Mouse (Mus musculus): ENCODE measurements at regions not wholly inside any gene's neighbourhood (a gene's known extent, or its start where the extent isn't known, plus 50 kb on each side); places are given as distances from the start of the nearest gene placed in this dataset.

DNA sequence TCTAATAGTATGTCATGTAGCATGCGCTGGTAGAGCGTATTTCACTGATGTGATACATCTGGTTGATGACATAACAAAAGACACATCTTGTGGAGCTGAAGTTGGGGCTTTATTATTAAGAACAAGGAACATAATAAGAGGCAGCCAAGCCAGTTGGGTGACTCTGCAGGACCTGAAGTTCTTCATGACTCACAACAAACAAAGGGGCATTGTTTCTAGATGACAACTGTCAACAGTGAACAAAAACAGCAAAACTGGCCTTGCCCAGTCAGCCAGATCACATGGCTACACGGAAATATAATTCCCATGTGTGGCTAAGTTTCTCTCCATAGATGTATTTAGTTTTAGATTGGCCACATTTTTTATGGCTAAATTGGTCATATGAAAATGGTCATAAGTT is 172.7 kb upstream of the Runx1 start:
- no peak for DNase-seq

DNA sequence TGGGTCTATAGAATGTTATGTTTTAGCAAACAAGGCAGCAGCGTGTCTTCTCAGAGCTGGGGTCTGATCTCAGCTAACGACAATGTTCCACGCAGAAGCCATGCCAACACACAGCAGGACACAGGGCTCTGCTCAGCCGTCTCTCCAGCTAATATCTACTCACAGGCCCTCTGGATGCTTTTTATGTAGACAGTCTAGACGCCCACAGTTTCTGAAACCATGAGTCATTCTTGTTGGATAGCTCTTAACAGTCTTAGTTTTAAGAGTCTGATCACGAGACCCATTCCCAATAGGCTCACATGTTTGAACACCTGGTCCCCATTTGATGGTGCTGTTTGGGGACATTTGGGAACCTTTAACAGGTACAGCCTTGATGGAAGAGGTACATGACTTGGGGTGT is 171.7 kb upstream of the Runx1 start:
- peak; percentile 11 for DNase-seq

DNA sequence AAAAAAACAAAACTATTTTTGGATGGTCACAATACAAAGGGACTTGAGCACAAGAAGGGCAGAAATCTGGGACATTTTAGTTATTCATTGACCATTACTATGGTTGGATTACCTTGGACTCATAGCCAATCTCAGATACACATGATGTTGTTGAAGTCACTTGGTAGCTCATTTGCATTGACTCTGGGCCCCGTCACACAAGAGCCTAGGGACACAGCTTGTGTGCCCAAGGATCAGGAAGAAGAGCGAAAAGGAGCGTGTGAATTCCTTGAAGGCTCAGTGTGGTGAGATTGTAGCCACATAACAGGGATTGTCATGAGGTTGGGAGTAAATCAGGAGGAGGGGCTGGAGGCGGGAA is 170.0 kb upstream of the Runx1 start:
- DNase-seq = no peak

DNA sequence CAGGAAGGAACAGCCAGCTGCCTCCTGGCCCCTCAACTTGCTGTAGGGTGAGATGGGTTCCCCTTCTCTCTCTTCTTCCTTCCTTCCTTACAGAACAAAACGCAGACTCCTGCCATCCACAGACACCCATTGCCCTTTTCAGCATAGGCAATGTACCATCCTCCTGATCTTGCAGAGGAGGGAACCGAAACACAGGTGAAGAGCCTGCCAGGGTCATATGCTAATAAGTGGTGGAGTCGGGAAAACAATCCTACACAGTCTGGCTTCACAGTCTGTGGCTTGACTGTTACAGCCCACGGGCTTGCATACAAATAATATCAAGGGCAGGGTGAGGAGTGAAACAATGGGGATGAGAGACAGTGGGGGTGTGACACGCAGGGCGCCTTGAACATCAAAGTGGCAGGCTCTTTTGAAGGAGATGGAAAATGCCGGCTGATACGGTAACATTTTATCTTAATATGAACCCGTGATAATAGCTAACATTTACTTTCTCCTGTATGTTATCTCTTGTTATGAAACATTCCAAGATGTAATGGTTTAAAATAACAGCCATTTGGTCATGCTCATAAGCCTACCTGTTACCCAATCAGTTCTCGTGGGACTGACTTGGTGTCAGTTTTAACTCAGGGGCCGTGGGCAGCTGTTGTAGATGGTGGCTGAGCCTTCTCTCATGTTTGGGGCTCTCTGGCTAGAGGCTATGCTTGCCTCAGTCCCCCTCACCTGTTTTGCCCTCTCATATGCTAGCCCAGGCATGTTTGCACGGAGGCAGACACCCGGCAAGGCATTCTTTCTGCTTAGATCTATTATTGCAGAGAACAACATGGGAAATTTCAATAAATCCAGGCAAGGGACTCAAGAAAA is 169.4 kb upstream of the Runx1 start:
- no peak for DNase-seq

DNA sequence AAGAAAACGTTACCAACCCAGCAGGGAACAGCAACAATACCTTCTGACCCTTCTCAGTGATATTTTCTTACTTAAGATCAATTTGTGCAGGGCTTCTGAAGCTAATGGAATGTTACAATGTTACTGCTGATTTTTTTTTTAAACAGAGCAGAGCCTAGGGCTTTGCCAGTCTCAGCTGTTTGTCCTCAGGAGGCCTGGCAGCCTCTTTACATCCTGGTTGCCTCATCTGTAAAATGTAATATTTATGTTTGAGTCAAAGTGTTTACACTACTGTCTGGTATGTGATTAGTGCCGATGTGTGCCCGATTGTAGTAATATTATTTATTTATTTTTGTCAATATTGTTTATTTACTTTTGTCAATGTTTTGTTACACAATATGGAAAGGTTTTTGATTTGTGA is 166.9 kb upstream of the Runx1 start:
- DNase-seq = no peak

DNA sequence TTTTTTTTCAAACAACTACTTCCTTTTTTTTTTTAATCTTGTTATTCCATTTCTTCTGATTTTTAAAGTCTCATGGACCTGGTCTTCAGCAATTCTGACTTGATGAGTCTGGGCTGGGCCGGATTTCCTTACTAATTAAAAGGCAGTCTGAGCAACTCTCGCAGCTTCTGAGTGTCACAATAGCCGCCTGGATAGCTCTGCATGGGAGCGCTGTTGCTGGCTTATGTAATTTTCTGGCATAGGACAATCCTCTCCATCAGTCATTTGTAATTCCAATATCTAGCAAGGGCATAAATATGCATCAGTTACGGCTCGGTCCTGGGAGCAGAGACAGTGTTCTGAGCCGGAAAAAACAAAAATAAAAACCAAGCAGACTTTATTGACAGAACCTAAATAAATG is 165.5 kb upstream of the Runx1 start:
- no peak for DNase-seq

DNA sequence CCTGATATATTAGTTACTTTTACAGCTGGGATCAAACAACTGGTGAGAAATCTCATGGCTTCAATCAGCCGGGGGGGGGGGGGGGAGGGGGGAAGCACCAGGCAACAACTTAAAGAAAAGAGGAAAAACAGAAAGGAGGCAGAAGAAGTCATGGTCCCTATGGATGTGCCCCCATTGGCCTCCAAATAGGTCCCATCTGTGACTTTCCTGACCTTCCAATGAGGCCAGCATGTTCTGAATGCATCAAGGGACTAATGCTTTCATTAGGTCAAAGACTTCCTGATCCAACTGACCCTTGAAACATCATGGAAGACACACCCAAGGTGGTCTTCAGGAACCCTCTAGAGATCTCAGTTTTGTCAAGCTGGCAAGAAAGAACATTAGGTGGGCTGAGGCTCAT is 162.5 kb upstream of the Runx1 start:
- DNase-seq = no peak

DNA sequence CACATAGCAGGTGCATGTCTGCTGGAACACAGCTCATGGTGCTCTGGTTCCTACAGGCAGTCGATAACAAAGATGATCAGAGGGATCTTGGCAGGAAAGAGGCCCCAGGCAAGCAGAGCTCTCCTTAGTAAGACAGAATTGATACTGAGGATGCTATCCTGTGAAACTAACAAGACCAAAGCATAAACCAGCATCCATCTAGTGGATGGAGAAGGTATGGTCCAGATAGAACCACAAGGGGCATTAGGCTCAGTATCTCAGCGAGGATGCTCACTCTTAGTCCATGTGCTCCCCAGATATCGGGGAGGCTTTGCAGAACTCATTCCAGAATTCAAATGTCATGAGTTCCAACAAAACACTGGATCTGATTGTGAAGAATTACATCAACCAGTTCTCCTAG is 162.1 kb upstream of the Runx1 start:
- no peak for DNase-seq

DNA sequence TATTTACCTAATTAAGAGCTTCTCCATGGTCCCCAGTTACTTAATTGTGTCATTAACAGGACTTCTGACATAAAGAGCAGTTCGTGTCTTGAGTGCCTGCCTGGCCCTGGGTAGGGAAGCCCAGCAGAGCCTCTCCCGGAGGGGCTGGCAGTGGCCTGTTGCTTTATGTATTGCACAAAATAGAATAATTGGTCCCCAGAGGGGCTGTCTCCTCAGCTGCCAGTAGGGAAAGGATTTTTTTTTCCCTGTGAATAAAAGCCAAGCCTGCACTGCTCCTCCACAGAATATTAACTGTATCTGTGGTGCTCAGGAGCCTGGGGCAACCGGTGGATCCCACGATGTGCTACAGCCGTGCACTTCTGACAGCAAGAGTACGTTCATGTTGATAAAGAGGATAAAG is 159.8 kb upstream of the Runx1 start:
- no peak for DNase-seq

DNA sequence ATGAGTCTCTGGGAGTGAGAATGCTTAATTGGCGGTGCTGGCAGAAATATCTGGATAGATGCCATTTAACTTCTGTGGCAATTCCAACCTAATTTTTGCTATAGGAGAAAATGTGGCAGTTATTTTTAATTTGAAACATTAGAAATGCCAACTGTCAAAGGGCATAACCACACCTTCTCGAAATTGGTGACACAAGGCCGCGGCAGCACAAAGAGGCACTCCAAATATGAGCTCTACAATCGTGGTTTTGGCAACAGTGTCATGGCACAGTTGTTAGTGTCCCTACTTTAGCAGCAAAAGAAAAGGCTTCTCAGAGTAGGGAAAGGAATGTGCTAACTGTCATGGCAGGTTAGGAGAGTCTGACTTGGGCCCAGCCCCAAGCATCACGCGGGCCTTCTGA is 157.0 kb upstream of the Runx1 start:
- no peak for DNase-seq

DNA sequence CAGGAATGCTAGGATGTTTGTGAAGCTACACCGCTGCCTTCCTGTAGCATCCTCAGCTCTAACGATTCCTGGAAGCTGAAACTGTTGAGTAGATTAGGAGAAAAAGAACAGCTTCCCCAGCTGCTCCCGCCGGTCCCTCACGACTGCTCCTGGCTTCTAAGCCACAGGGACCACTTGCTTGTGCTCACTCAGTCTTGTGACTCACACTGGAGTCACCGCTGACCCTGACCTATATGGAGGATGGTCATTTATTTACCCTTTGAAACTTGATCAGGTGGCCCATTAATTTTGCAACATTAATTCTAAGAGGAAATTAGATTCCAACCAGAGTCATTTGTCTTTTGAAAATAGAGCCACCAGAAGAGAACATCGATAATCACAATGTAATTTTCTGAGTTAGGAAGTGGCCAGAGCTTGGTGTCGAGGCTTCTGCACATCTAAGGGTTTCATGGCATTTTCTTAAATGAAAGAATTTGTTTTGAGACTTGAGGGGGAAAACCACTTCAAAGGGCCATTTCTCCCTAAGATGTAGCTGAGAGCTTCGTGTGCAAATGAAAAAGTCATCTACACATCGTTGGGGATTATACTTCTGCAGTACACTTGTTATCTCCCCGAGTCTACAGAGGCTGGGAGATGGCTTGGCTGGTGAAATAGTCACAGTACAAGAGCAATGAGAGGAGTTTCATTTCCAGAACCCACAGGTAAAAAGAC is 153.8 kb upstream of the Runx1 start:
- no peak for DNase-seq

DNA sequence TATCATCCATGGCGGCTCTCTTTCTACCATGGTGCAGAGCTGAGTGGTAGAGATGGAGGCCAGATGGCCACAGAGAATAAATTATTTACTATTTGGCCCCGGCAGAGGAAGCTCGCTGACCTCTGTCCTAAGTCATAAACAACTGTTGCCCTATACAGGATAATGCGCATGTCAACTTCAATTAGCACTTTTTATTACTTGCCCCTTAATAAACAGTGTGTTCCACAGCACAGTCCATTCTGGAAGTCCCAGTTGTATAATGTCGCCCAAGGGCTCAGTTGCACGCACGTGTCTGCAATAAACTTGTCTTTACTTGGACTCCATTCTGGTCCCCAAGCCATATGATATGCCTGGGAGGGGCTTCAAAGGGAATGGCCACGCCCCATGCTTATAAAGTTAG is 150.1 kb upstream of the Runx1 start:
- DNase-seq = no peak

DNA sequence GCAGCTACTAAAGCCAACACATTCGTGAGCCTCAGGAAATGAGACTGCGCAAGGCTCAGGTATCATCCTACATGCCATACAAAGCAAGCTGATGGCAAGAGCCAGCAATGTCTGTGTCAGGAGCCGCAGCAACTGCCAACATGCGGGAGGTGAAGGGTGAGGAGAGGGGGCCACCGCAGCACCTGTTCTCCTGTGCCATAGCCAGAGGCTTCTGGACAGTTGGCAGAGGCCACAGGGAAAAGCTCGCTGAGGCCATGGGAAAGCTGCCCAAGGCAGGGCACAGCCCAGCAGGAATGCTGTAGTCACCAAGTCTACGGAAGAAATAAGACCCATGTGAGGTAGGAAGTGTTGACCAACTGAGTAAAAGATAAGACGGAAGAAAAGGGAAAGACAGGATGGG is 149.1 kb upstream of the Runx1 start:
- DNase-seq = no peak

DNA sequence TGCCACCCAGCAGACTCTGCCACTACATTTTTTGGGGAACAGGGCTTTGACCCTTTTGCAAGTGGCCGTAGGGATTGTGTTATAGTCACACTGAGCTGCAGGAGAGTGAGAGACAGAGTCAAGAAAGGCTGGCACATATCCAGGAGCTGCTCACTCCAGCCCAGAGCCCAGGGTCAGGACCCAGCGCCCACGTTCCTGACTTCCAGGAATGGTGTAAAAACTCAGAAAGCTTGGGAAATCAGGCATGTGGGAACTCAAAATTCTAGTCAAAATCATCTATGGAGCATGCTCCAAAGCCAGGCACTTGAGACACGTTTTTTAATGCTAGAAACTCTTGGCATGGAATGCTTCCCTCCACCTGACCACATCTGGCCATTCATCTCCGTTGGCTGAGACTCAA is 146.7 kb upstream of the Runx1 start:
- no peak for DNase-seq

DNA sequence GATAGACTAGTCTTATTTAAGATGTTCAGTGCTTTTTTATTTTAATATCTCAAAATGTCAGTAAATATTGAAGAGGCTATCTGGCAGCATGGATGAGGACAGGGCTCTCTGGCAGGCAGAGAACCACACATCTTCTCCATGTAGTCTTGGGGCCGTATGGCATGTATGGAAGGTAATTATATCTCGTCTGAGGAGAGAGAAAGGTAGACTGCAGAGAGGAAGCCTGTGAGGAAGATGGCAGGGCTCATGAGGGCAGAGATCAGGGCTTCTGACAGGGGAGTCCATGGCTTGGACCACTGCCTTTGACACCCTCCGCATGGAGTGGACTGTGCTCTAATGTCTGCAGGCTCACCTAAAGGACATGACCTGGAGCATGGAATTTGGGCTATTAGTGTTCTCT is 146.0 kb upstream of the Runx1 start:
- no peak for DNase-seq

DNA sequence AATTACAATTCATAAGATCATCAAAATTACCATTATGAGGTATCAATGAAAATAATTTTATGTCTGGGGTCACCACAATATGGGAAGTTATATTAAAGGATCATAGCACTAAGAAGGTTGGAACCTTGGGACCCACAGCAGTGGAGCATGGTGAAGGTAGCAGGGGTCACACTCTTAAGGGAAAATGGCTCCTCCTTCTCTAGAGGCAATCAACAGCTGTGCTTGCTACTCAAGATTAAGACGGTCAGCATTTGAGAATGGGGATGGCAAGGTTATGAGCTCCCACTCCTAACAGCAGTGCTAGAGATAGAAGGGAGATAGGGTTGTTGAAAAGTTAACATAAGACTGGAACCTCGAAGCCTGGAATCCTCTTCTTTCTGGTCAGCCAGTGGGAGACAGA is 144.6 kb upstream of the Runx1 start:
- no peak for DNase-seq

DNA sequence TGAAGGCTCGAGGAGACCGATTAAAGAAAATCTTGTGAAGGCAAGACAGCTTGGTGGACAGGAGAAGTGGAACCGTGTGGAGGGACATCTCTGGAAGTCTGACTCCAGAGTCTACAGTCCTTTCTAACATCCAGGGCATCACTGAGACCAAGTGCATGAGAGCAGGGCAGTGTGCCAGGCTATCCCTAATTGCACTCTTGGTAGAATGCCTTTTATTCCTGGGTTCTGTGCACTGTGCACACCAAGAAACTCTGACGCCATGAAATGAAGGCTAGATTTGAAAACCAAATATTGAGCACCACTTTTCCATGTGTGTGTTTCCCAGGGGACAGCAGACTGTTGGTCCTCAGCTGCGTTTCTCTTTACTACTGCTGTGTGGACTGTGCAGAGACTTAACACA is 143.1 kb upstream of the Runx1 start:
- no peak for DNase-seq

DNA sequence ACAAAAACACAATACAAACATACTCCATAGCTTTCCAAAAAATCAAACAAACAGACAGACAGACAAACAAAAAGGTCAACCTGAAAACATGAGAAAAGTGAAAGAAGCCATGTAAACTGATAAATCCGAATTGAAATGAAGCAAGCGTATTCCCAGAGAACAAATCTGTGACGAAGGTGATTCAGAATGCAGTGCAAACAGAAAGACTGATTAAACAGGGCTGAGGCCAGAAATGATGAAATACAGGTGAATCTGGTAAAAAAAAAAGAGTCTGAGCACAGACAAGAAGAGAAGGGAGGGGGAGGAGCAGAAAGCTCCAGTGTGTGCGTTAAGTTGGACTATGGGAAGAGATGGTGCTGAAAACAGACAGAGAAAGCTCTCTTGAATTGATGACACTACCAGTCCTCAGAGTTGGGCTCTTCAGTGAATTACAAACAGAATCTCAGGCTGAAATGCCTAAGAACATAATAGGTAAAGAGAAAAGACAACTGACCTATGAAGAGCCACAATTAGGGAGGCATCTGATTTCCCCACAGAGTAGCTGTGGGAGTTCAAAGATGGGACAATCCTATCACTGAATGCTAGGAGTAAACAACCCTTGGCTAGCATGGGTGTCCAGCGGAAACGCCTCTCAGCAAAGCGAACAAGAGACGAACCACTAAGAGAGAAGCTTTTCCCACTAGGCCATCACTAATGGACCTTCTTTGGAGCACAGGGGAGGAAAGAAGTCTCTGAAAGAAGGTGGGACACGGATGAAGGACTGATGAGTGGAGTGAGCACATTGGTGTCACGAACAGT is 140.3 kb upstream of the Runx1 start:
- DNase-seq = no peak

DNA sequence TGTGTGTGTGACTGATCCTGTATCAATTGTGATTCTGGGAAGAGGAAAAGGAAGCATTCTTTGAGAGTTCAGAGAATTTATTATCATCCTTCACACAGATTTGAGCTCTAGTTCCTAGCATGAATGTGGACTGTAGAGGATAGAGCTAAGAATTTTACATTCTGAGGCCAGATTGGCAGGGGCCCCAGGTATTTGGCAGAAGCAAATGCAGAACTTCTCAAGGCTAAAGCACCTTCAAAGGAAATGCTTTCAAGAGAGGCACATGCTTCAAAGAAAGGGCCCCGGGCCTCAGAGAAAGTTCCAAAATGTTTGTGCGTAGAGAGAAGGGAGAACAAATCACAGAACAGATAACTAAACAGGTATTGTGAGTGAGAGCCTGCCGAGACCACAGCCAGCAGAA is 139.7 kb upstream of the Runx1 start:
- DNase-seq = no peak

DNA sequence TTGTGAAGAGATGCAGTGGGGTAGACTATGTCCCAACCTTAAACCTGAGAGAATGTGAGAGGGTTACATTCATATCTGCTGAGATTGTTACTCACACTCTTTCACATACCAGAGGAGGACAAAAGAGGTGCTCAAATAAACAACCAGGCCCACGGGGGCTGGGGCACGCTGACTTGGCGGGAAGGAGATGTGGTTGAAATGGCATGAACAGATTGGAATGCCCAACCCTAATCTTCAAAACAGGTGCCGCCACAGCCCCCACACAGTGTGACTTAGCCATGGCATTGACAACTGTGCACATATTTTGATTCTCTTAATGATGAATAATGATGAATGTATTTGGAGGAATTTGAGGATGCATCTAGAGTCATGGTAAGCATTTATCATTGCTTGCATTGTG is 137.6 kb upstream of the Runx1 start:
- DNase-seq = no peak

DNA sequence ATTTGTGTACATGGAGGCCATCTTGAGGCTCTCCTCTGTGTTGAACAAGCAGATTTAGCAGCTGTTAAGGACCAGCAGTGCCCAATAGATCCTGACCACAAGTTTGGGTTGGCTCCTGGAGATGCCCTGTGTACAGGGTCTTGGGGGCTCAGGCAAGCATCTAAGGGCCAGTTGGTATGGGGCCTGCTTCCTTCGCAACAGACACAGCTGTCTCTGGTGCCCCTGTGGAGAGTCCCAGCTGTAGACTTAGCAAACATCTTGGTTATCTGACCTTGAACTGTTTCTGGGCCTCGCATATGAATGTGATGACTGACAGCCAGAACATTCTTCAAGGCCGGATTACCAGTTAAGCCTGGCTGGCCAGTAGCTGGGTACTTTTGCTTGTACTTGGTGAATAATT is 135.4 kb upstream of the Runx1 start:
- no peak for DNase-seq

DNA sequence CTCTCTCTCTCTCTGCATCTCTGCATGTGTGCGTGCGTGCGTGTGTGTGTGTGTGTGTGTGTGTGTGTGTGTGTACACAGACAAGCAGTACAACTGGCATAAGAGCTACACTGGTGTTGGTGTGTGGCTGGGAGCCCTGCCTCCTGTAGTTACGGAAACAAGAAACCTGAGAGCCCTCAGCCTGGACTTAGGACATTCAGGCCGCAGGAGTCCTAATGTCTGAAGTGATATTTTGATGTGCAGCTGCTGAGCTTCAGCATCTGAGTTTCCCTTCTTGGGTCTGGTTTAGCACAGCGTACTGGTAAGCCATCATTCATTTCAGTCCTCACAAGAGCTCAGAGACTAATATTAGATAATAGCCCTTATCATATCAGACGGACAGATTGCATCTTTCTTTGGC is 134.8 kb upstream of the Runx1 start:
- no peak for DNase-seq

DNA sequence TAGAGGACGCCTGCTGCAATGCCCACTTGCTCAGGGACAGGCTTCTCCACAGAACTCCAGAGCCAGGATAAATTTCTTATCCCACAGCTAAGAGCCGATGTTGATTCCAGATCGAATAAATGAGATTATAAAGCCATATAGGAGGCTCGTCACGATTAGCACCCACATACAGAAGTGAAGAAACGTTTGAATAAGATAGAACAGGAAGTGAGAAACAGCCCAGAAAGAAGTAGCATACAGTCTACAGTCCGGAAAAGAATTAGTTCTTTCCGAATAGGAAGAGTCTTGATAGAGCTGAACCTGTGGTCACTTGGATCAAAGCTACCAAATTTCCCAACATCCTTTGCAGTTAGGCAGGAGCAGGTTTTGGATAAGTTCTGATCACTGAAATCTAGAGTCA is 133.0 kb upstream of the Runx1 start:
- DNase-seq = no peak

DNA sequence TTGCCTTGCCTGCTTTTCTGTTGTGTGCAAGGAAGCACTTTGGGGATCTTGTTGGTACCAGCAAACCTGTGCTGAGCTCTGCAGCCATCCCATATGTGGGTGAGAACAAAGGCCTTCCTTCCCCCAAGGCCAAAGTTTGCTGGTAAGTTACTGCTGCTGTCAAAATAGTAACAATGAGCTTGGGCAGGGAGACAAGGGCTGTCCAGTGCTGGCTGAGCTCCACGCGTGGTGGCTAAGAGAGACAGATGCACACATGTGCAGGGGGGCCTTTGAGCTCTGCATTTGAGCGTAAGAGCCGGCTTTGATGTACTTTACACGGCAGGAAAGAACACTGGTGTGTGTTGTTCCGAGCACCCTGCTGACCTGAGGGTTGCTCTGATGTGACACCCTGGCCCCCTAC is 132.2 kb upstream of the Runx1 start:
- DNase-seq = no peak
